Mouse (Mus musculus) G1E (cell line): ENCODE data around the gene Odf2l. TPM values are rescaled to one million over a fixed set of nuclear protein-coding genes. Genes with fewer than 3 reads are reported as not detected.

ENCODE experiments used
- ATAC-seq: 2 replicates; pipeline ENCODE4 v1.8.0; 2016; ENCODE audit warnings: mild to moderate bottlenecking; ENCODE audit not compliant: insufficient number of reproducible peaks, poor library complexity, low FRiP score, severe bottlenecking; ENCODE audit errors: extremely low read depth
- DNase-seq: peaks from one replicate; pipeline ENCODE4 v3.0.0; 2012; ENCODE audit warnings: low spot score
- H3K27me3 ChIP-seq: 2 replicates; pipeline ENCODE4 v1.6.1; 2012; ENCODE audit warnings: mild to moderate bottlenecking, low read length, inconsistent platforms; ENCODE audit not compliant: insufficient read depth
- H3K36me3 ChIP-seq: replicated peaks from 2 replicates; pipeline ENCODE3; 2012; ENCODE audit warnings: mild to moderate bottlenecking, inconsistent platforms
- H3K4me1 ChIP-seq: 2 replicates; pipeline ENCODE4 v1.6.1; 2012; ENCODE audit warnings: low read depth, low read length, inconsistent platforms, mixed read lengths; ENCODE audit not compliant: insufficient read depth
- H3K4me3 ChIP-seq: 2 replicates; pipeline ENCODE4 v1.5.1; 2012; ENCODE audit warnings: low read depth, mild to moderate bottlenecking, inconsistent platforms, low read length, moderate library complexity, mixed read lengths
- H3K9me3 ChIP-seq: replicated peaks from 2 replicates; pipeline ENCODE4 v1.6.1; 2012; ENCODE audit warnings: inconsistent platforms
- CTCF ChIP-seq: IDR thresholded peaks from 2 replicates; pipeline ENCODE4 v1.5.1; 2012; ENCODE audit warnings: low read depth, low read length, inconsistent platforms, mixed read lengths
- GATA1 ChIP-seq: IDR thresholded peaks from 2 replicates; pipeline ENCODE4 v1.6.1; 2012; ENCODE audit warnings: borderline replicate concordance, low read length, inconsistent platforms, mixed read lengths
- GATA2 ChIP-seq: IDR thresholded peaks from 2 replicates; pipeline ENCODE4 v1.6.1; 2012; ENCODE audit warnings: low read depth, low read length, inconsistent platforms, borderline replicate concordance
- POLR2AphosphoS5 ChIP-seq: IDR thresholded peaks from 2 replicates; pipeline ENCODE4 v1.6.1; 2012; ENCODE audit warnings: low read depth, low read length, inconsistent platforms; ENCODE audit not compliant: insufficient replicate concordance
- TAL1 ChIP-seq: conservative IDR thresholded peaks from 2 replicates; pipeline ENCODE4 v1.6.1; 2012; ENCODE audit warnings: low read depth, low read length, inconsistent platforms, mixed read lengths
- polyA plus RNA-seq: library from polyadenylated mRNA; stranded (reverse); fragments of >175 nt; gene quantifications from 2 replicates; pipeline ENCODE4 v1.2.3, GENCODE M21; 2012
- total RNA-seq, 2 experiments: library from RNA; stranded (forward) in 1 of 2; stranded (reverse) in 1 of 2; fragments of 200-1000 nt in 1 of 2; fragments of >200 nt in 1 of 2; fragmentation: Nextera tagmentation in 1 of 2; gene quantifications; 2 replicates each; pipeline ENCODE4 v1.2.3; 2014 to 2017

Gene Odf2l
- total and polyA plus RNA-seq, 3 experiments, result 4.2 to 103 (median 43.0) TPM

DNA sequence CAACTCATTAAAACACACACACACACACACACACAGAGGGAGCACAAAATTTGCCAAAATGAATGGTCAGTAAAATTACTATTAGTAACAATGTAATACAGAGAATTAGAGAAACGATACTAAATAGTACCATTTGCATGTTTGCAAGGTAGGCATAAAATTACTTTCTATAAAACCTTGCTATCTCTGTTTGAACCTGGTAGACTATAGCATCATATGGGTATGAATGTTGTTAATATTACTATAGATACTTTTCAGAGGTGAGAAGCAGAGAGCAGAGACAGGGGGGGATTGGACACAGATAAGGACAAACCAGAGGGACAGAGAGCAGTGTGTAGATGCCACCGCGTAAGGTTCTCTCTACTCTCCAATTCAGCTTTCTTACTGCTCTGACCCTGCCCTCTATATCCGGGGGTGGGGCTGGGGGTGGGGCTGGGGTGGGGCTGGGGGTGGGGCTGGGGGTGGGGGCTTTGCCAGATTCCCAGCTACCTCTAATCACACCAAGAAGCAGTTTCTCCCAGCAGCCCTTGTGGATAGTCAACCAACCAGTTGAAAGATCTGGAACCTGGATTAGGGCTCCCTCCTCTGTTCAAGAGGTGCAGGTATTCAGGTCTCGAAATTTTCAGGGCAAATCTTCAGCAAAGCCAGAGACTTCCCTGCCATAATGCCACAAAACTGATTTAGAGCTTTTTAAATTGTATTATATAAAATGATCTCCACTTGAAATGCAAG is 12.4 kb upstream of the Odf2l start:
- no peaks in the 10 kb centered on the region for H3K27me3 ChIP-seq

GRCm38 (mm10) chr3:145115169-145115568 is 3.2 kb upstream of the Odf2l start:
- DNase-seq (no peak), ATAC-seq (no peak)
- TF ChIP-seq POLR2AphosphoS5, result no peak
- TF ChIP-seq CTCF, result no peak
- no peak for TF ChIP-seq GATA1
- no peak for TF ChIP-seq GATA2
- H3K4me3 ChIP-seq, result no peak overlapping the region
- peaks cover 4% of the 10 kb centered on the region for H3K36me3 ChIP-seq
- H3K9me3 ChIP-seq, result no peaks in the 10 kb centered on the region
- H3K27me3 ChIP-seq, result no peaks in the 10 kb centered on the region
- peaks cover 27% of the 10 kb centered on the region for H3K4me1 ChIP-seq

More for the DNA sequence above, 12.4 kb upstream of the Odf2l start:
- Histone ChIP-seq H3K4me1 (peaks cover 27% of the 10 kb centered on the region), H3K4me3 (no peak overlapping the region), H3K9me3 (peaks cover 8% of the 10 kb centered on the region), H3K36me3 (no peaks in the 10 kb centered on the region)
- DNase-seq, result no peak
- no peak for TF ChIP-seq GATA2
- TF ChIP-seq CTCF, result no peak
- no peak for TF ChIP-seq POLR2AphosphoS5
- no peak for TF ChIP-seq TAL1
- TF ChIP-seq GATA1, result no peak
- ATAC-seq, result no peak

DNA sequence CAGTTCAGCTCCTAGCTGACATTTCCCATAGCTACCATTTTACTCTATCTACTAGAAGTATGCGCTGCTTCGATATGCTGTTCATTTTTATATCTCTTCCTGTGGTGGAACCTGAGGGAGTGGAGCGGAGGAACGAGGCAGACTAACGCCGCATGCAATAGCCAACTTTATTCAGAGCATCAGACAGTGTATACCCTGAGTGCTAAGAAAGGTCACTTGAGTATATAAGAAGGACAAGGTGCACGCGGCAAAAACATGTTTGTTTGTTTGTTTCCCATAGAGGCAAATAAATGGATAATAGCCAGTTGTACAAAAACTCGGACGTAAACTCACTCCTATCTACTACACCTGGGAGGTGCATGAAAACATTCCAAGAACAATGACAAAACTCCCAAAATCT is 751 bp upstream of the Odf2l start:
- ATAC-seq (no peak), DNase-seq (no peak)
- Histone ChIP-seq H3K36me3 (peaks cover 5% of the 10 kb centered on the region), H3K9me3 (no peaks in the 10 kb centered on the region), H3K4me1 (peaks cover 40% of the 10 kb centered on the region), H3K4me3 (peak overlapping the region; percentile 88; the same call in 1 of the 2 replicates), H3K27me3 (no peaks in the 10 kb centered on the region)
- TF ChIP-seq TAL1 (no peak), POLR2AphosphoS5 (no peak), GATA1 (no peak), GATA2 (no peak), CTCF (no peak)

DNA sequence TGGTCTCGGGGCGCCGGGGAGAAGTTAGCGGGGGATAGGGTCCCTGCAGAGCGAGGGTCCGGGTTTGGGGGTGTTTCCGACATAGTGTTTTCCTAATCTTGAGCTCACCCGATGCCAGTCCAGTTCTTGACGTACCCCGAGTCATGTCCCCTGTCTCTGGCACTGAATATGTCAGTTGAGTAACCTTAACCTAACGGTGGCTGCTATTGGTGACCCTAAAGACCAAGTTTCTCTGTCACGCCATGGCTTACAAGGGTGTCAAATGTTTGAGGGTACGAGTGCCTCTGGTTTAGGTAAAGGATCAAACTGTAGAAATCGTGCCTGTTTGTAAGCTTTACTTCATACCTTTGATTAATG is 592 bp downstream of the Odf2l start:
- Histone ChIP-seq H3K4me3 (peak overlapping the region; percentile 88), H3K36me3 (peaks cover 7% of the 10 kb centered on the region), H3K4me1 (peaks cover 40% of the 10 kb centered on the region), H3K9me3 (no peaks in the 10 kb centered on the region), H3K27me3 (no peaks in the 10 kb centered on the region)
- DNase-seq, result no peak
- ATAC-seq, result no peak; the same call in 1 of the 2 replicates
- no peak for TF ChIP-seq TAL1
- no peak for TF ChIP-seq CTCF
- TF ChIP-seq GATA2, result no peak
- TF ChIP-seq POLR2AphosphoS5, result no peak
- TF ChIP-seq GATA1, result no peak

DNA sequence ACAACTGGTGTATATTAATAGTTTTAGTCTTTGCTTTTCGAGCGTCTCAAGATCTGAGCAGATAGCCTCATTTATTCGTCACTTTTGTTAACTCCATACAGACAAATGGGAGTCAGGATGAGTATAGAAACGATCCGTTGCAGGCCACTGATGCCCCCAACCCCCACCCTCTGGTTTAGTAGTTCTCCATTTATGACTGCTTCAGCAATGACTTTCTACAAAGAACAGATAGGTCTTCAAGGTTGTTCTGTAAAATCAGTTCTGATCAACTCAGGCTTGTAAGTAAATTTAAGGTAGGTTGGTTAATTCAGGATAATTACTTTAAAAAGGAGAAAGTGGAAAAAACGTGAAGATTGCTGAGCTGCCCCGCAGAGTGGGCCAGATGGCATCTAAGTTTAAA is 1.0 kb downstream of the Odf2l start:
- H3K4me1 ChIP-seq, result peaks cover 40% of the 10 kb centered on the region
- H3K9me3 ChIP-seq, result no peaks in the 10 kb centered on the region
- H3K4me3 ChIP-seq, result peak overlapping the region; percentile 88
- no peaks in the 10 kb centered on the region for H3K27me3 ChIP-seq
- H3K36me3 ChIP-seq, result peaks cover 11% of the 10 kb centered on the region
- DNase-seq (peak; percentile 15), ATAC-seq (no peak)
- no peak for TF ChIP-seq POLR2AphosphoS5
- no peak for TF ChIP-seq GATA2
- TF ChIP-seq GATA1, result no peak
- no peak for TF ChIP-seq TAL1
- TF ChIP-seq CTCF, result no peak

- DNase-seq, result no peak
- TF ChIP-seq GATA1, result no peak
- no peak for TF ChIP-seq CTCF
- no peak for TF ChIP-seq TAL1
- no peak for TF ChIP-seq POLR2AphosphoS5
- no peak for TF ChIP-seq GATA2
- ATAC-seq, result no peak
- H3K27me3 ChIP-seq, result no peaks in the 10 kb centered on the region
- H3K4me1 ChIP-seq, result peaks cover 6% of the 10 kb centered on the region; the same call in 1 of the 2 replicates
- no peak overlapping the region for H3K4me3 ChIP-seq
- no peaks in the 10 kb centered on the region for H3K9me3 ChIP-seq
- peaks cover 52% of the 10 kb centered on the region for H3K36me3 ChIP-seq
Observed at GRCm38 (mm10) chr3:145126618-145127017, 8.2 kb downstream of the Odf2l start.

DNA sequence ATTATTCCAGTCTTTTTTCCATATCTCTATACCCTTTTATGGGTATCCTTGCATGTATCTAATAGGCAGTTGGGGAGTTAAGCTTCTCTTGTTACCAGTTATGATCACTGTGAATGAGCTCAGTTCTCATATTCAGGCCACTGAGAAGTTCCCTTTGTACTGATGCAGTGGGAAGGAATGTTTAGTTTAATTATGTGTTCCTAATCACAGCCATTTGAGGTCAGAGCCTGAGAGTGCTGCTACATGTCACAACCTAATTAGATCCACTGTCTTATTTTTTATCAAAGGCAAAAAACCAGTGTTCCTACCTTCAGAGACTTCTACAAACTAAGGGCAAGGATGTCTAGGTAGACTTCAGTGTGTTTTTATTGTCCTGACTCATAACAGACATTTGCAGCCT is 11.0 kb downstream of the Odf2l start:
- no peaks in the 10 kb centered on the region for H3K9me3 ChIP-seq
- 0 out of 2 replicates have a peak, but pooled peaks cover 5% of the 10 kb centered on the region for H3K4me1 ChIP-seq
- TF ChIP-seq POLR2AphosphoS5 (no peak), CTCF (no peak), TAL1 (no peak), GATA1 (no peak), GATA2 (no peak)
- no peak overlapping the region for H3K4me3 ChIP-seq
- ATAC-seq, result no peak
- no peak for DNase-seq
- H3K36me3 ChIP-seq, result peaks cover 70% of the 10 kb centered on the region
- no peaks in the 10 kb centered on the region for H3K27me3 ChIP-seq
